Mouse (Mus musculus): ENCODE data around the gene Ubxn2a. TPM values are rescaled to one million over a fixed set of nuclear protein-coding genes. Genes with fewer than 3 reads are reported as not detected.

The Ubxn2a gene
- polyA plus RNA-seq, 1 experiment from 2014 or later = 25.8 TPM

- 5% methylated on average over 24 of the region's 24 CpGs for WGBS
Observed at GRCm38 (mm10) chr12:4874161-4874927, 33.2 kb downstream of the Ubxn2a start, which contains the start of gene Mfsd2b. TSS of gene Mfsd2b (minus strand) at chr12:4874359.

DNA sequence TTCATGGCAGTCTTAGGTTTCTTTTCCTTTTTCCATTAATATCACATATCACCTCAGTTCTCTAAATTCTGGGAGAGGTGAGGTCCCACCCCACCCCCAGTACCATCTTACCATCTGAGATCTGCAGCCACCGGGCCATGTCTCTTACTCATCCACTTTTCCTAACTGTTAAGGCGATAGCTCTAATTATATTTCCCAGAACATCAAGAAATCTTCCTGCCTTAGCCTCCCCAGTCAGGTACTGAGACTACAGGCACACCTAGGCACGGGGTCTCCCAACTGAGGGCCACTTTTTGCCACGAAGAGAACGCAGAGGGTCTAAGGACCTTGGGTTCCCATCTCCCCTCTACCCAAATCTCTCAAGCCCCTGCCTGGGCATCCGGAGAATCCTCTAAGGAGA is 34.0 kb downstream of the Ubxn2a start:
- 0 out of 2 replicates have a peak, but pooled peaks cover 3% of the 10 kb centered on the region for H3K36me3 ChIP-seq
- peak overlapping the region; percentile 75; the same call in 1 of the 2 replicates for H3K4me2 ChIP-seq (replicated peaks)
- H3K27me3 ChIP-seq = peaks cover 10% of the 10 kb centered on the region
- H3K9me3 ChIP-seq = no peaks in the 10 kb centered on the region
- H3K4me1 ChIP-seq = peaks cover 9% of the 10 kb centered on the region
- peak overlapping the region; percentile 46 for H3K9ac ChIP-seq (replicated peaks)
- WGBS = 80% methylated on average over 6 of the region's 6 CpGs
- 0 out of 2 replicates have a peak, but pooled peaks have one; percentile 1 for ATAC-seq (ENCODE audit: low FRiP score, low read depth)
- H3K27ac ChIP-seq (replicated peaks) = no peak overlapping the region
- peak overlapping the region; percentile 40; the same call in 1 of the 2 replicates for H3K4me3 ChIP-seq

More at GRCm38 (mm10) chr12:4874161-4874927, 33.2 kb downstream of the Ubxn2a start, which contains the start of gene Mfsd2b:
- H3K4me2 ChIP-seq (replicated peaks) = peak within 1 kb of the TSS; percentile 75
- peak within 1 kb of the TSS; percentile 46 for H3K9ac ChIP-seq (replicated peaks)
- ATAC-seq (ENCODE audit: low FRiP score, low read depth) = peak; percentile 83
- peak within 1 kb of the TSS; percentile 40 for H3K4me3 ChIP-seq
- no peaks in the 10 kb centered on the region for H3K9me3 ChIP-seq
- H3K27ac ChIP-seq (replicated peaks) = no peak within 1 kb of the TSS
- H3K36me3 ChIP-seq = peaks cover 9% of the 10 kb centered on the region; the same call in 1 of the 2 replicates
- peaks cover 9% of the 10 kb centered on the region for H3K4me1 ChIP-seq
- H3K27me3 ChIP-seq = peaks cover 10% of the 10 kb centered on the region

GRCm38 (mm10) chr12:4872983-4873477 is 34.5 kb downstream of the Ubxn2a start:
- no peak for ATAC-seq (ENCODE audit: low FRiP score, low read depth)
- H3K9me3 ChIP-seq = no peaks in the 10 kb centered on the region
- H3K4me1 ChIP-seq = peaks cover 9% of the 10 kb centered on the region
- no peak overlapping the region for H3K27ac ChIP-seq (replicated peaks)
- no peak overlapping the region for H3K4me3 ChIP-seq
- H3K36me3 ChIP-seq = no peaks in the 10 kb centered on the region
- no peak overlapping the region for H3K4me2 ChIP-seq (replicated peaks)
- 91% methylated on average over 5 of the region's 5 CpGs for WGBS
- H3K9ac ChIP-seq (replicated peaks) = no peak overlapping the region
- peaks cover 10% of the 10 kb centered on the region for H3K27me3 ChIP-seq

DNA sequence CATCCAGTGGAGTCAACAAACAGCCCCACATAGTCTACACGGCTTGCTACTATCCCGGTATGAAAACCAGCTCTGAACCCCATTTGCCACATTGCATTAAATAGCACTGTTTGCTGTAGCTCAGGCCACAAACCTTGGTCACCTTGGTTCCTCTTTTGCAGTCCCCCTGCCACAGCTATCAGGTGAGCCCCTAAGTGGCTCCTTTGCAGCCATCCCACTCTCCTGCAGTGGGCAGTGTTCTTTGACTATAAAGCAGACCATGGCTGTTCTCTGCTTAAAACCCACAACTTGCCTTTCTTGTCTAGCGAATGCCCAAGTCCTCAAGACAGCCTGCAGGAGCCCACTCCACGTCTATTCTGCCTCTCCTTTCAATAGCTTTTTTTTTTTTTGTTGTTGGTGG is 35.2 kb downstream of the Ubxn2a start:
- H3K9me3 ChIP-seq = no peaks in the 10 kb centered on the region
- H3K27me3 ChIP-seq = peaks cover 12% of the 10 kb centered on the region
- no peaks in the 10 kb centered on the region for H3K36me3 ChIP-seq
- H3K4me1 ChIP-seq = peaks cover 9% of the 10 kb centered on the region
- no peak overlapping the region for H3K9ac ChIP-seq (replicated peaks)
- H3K4me2 ChIP-seq (replicated peaks) = no peak overlapping the region
- no peak overlapping the region for H3K4me3 ChIP-seq
- 63% methylated on average over 4 of the region's 4 CpGs for WGBS
- no peak overlapping the region for H3K27ac ChIP-seq (replicated peaks)
- no peak for ATAC-seq (ENCODE audit: low FRiP score, low read depth)

GRCm38 (mm10) chr12:4871260-4871659 is 36.2 kb downstream of the Ubxn2a start:
- no peak overlapping the region for H3K4me3 ChIP-seq
- peaks cover 9% of the 10 kb centered on the region for H3K4me1 ChIP-seq
- no peak for ATAC-seq (ENCODE audit: low FRiP score, low read depth)
- 92% methylated on average over 5 of the region's 5 CpGs for WGBS
- no peak overlapping the region for H3K9ac ChIP-seq (replicated peaks)
- H3K4me2 ChIP-seq (replicated peaks) = no peak overlapping the region
- peaks cover 13% of the 10 kb centered on the region for H3K27me3 ChIP-seq
- no peak overlapping the region for H3K27ac ChIP-seq (replicated peaks)
- H3K9me3 ChIP-seq = no peaks in the 10 kb centered on the region
- H3K36me3 ChIP-seq = no peaks in the 10 kb centered on the region

- Histone ChIP-seq H3K9ac (replicated peaks) (no peak overlapping the region), H3K36me3 (no peaks in the 10 kb centered on the region), H3K9me3 (no peaks in the 10 kb centered on the region), H3K4me2 (replicated peaks) (no peak overlapping the region), H3K27ac (replicated peaks) (no peak overlapping the region), H3K4me3 (no peak overlapping the region), H3K27me3 (peaks cover 13% of the 10 kb centered on the region), H3K4me1 (peaks cover 2% of the 10 kb centered on the region)
- no peak for ATAC-seq (ENCODE audit: low FRiP score, low read depth)
- WGBS = 80% methylated on average over 8 of the region's 8 CpGs
Observed at GRCm38 (mm10) chr12:4868924-4869323, 38.6 kb downstream of the Ubxn2a start.

DNA sequence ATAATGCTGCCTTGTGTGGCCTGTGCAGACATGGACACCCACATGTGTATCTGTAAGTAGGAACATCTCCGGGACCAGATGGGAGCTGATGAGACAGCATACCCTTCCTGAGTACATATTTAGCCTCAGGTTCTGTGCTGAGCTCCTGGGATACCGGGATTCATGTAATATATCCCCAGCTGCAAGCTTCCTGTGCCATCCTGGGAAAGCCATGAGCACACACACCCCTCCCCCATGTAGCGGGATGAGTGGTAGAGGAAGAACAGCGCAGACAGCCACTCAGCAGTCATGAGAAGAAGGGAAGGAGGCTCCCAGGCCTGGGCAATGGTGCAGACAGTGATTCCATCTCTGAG is 43.2 kb downstream of the Ubxn2a start:
- Histone ChIP-seq H3K9me3 (no peaks in the 10 kb centered on the region), H3K36me3 (no peaks in the 10 kb centered on the region), H3K27ac (replicated peaks) (no peak overlapping the region), H3K4me1 (peaks cover 1% of the 10 kb centered on the region; the same call in 1 of the 2 replicates), H3K4me2 (replicated peaks) (no peak overlapping the region), H3K9ac (replicated peaks) (no peak overlapping the region), H3K27me3 (0 out of 2 replicates have a peak, but pooled peaks cover 3% of the 10 kb centered on the region), H3K4me3 (no peak overlapping the region)
- 80% methylated on average over 4 of the region's 4 CpGs for WGBS
- no peak for ATAC-seq (ENCODE audit: low FRiP score, low read depth)

DNA sequence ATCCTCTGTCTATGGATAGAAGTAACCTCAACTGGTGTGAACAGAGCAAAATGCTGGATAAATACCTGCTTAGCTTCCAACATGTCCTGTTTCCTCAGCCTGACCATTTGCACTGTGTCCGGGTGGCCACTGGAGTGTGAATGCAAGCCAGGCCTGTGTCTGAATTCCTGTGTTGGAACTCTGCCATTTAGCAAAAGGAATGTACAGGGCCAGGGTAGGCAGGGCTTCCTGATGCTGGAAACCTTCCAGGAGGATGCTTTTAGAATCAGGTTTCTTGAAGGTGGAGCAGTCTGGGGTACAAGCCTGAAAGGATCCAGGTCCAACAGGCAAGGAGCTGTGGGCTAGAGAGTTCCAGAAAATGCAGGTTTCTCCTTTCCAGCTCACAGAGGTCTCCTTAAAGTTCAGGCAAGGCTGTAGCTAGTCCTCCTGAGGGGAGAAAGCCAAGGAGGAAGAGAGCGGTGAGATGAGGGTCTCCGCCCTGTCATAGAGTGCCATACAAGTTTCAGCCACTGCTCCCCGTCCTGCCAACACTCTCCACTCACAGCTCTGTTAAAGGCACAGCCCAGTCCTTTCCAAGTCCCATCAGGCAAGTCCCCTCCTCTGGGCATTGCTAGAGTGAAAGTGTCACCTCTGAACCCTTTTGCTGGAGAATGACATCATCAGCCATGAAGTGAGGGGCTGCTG is 43.7 kb downstream of the Ubxn2a start:
- H3K9ac ChIP-seq (replicated peaks) = no peak overlapping the region
- no peak overlapping the region for H3K4me2 ChIP-seq (replicated peaks)
- no peaks in the 10 kb centered on the region for H3K36me3 ChIP-seq
- no peak overlapping the region for H3K4me3 ChIP-seq
- no peak overlapping the region for H3K27ac ChIP-seq (replicated peaks)
- no peak for ATAC-seq (ENCODE audit: low FRiP score, low read depth)
- H3K9me3 ChIP-seq = no peaks in the 10 kb centered on the region
- 0 out of 2 replicates have a peak, but pooled peaks cover 3% of the 10 kb centered on the region for H3K27me3 ChIP-seq
- WGBS = 80% methylated on average over 4 of the region's 4 CpGs
- peaks cover 2% of the 10 kb centered on the region; the same call in 1 of the 2 replicates for H3K4me1 ChIP-seq

GRCm38 (mm10) chr12:4862672-4863071 is 44.8 kb downstream of the Ubxn2a start:
- Histone ChIP-seq H3K9ac (replicated peaks) (no peak overlapping the region), H3K4me2 (replicated peaks) (no peak overlapping the region), H3K9me3 (no peaks in the 10 kb centered on the region), H3K4me3 (no peak overlapping the region), H3K27ac (replicated peaks) (no peak overlapping the region), H3K36me3 (0 out of 2 replicates have a peak, but pooled peaks cover 3% of the 10 kb centered on the region), H3K27me3 (0 out of 2 replicates have a peak, but pooled peaks cover 3% of the 10 kb centered on the region), H3K4me1 (peaks cover 2% of the 10 kb centered on the region; the same call in 1 of the 2 replicates)
- WGBS = 89% methylated on average over 4 of the region's 4 CpGs
- ATAC-seq (ENCODE audit: low FRiP score, low read depth) = no peak

- 56% methylated on average over 11 of the region's 11 CpGs for WGBS
Observed at GRCm38 (mm10) chr12:4859241-4859914, 48.1 kb downstream of the Ubxn2a start.

DNA sequence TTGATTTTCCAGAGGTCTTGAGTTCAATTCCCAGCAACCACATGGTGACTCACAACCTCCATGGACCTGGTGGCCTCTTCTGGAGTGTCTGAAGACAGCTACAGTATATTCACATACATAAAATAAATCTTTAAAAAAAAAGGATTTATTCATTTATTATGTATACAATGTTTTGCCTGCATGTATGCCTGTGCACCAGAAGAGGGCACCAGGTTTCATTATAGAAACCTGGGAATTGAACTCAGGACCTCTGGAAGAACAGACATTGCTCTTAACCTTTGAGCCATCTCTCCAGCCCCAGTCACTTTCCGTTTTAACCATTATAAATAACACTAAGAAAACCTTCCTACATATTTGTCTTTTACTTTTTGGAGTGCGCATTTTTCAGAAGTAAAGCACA is 50.7 kb downstream of the Ubxn2a start:
- ATAC-seq (ENCODE audit: low FRiP score, low read depth) = no peak
- no peak overlapping the region for H3K27ac ChIP-seq (replicated peaks)
- 94% methylated on average over 2 of the region's 2 CpGs for WGBS
- no peaks in the 10 kb centered on the region for H3K27me3 ChIP-seq
- H3K4me1 ChIP-seq = peaks cover 2% of the 10 kb centered on the region; the same call in 1 of the 2 replicates
- peaks cover 27% of the 10 kb centered on the region for H3K36me3 ChIP-seq
- no peaks in the 10 kb centered on the region for H3K9me3 ChIP-seq
- H3K4me3 ChIP-seq = no peak overlapping the region
- H3K4me2 ChIP-seq (replicated peaks) = no peak overlapping the region
- no peak overlapping the region for H3K9ac ChIP-seq (replicated peaks)

More at GRCm38 (mm10) chr12:4859241-4859914, 48.1 kb downstream of the Ubxn2a start:
- Histone ChIP-seq H3K9me3 (no peaks in the 10 kb centered on the region), H3K36me3 (peaks cover 26% of the 10 kb centered on the region), H3K27me3 (no peaks in the 10 kb centered on the region), H3K4me2 (replicated peaks) (no peak overlapping the region), H3K4me1 (peaks cover 2% of the 10 kb centered on the region; the same call in 1 of the 2 replicates), H3K4me3 (no peak overlapping the region), H3K27ac (replicated peaks) (peak overlapping the region; percentile 7; the same call in 1 of the 2 replicates), H3K9ac (replicated peaks) (no peak overlapping the region)
- peak; percentile 87 for ATAC-seq (ENCODE audit: low FRiP score, low read depth)

Measured in midbrain, embryonic 12.5 days (tissue).